Mouse (Mus musculus): ENCODE results near the gene Hspbp1. TPM values are rescaled to one million over a fixed set of nuclear protein-coding genes. Genes with fewer than 3 reads are reported as not detected.

The Hspbp1 gene
- 10 to 100 TPM; 47.8 to 50.7 TPM for total RNA-seq (2021)
- long read RNA-seq, experiment 1, transcript Hspbp1-201 (8 exons, 1,593 nt) = major isoform, 15 of 93 reads
- long read RNA-seq, experiment 1, partial matches to known transcripts = 11 of 93 reads
- long read RNA-seq, experiment 1, other reads (novel, unspliced or antisense) = 67 of 93 reads
- long read RNA-seq, experiment 2, transcript Hspbp1-201 (8 exons, 1,593 nt) = major isoform, 7 of 28 reads
- long read RNA-seq, experiment 2, partial matches to known transcripts = 4 of 28 reads
- long read RNA-seq, experiment 2, other reads (novel, unspliced or antisense) = 17 of 28 reads

GRCm38 (mm10) chr7:4684632-4685417 is at the start of gene Hspbp1:
Gene Hspbp1, minus strand, starts transcription at chr7:4685068.
- DNase-seq = peak; percentile 93 to 97

GRCm38 (mm10) chr7:4732968-4733392 is 48.1 kb upstream of the Hspbp1 start:
- DNase-seq = peak; percentile 40 to 44

- no peak for DNase-seq
These were observed 46.2 kb upstream of the Hspbp1 start for GRCm38 (mm10) chr7:4731090-4731489.

DNA sequence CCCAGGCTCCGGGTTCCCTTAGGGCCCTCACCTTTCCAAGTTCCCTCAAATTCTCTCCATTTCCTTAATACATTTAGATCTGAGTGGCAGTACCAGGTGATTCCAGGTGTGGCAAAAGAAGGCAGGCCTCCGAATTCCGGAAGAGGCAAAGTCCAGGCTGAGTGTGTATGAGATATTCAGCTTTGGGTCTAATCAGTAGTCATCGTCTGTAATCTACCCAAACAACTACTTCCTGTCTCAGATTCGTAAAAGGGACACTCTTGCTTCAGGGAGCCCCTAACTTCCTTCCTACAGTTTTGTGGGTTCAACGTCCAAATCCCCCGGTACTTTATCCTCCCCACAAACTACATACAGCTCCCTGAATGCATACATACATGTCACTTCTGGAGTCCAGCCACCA is 40.3 kb upstream of the Hspbp1 start, which contains the start of gene Tmem150b:
Tmem150b (minus strand) TSS at position 81 of the 400 bp plus-strand sequence.
- DNase-seq = no peak

DNA sequence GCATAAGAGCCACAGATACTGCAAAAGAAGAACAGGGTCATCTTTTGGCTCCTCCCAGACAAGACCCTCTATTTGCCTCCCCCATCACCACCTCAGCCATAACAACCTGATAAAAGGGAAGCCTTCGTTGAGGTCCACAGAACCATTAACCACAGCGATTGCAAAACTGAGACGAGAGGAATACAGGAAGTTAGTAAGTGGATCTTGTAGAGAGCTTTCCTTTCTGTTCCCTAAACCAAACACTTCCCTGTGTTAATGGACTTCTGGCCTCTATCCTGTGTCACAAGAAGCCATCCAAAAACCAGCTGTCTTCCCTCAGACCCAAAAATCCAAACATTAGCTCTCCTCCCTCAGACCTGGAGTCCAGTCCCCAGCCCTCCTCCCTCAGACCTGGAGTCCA is 39.5 kb upstream of the Hspbp1 start:
- DNase-seq = no peak

DNA sequence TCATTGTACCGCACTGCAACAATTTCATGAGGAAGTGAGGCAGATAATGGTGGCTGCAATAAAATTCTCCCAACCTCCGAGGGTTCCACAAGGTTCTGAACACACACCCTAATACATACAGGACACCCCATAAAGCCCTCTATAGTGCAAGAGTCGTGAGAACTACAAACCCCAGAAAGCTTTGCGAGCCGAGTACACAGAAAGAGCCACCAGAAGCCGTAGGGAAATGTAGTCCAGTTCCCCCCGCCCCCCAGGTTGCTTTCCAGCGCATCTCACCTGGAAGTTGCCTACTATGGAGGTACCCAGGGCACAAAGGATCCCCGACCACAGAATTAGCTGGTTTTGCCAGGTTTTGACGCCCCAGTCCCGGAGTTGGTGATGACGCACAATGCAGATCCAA is 38.6 kb upstream of the Hspbp1 start:
- DNase-seq = peak in 1 of 2 experiments; percentile 36

GRCm38 (mm10) chr7:4719276-4719675 is 34.4 kb upstream of the Hspbp1 start:
- no peak for DNase-seq

- DNase-seq = no peak
These were observed 32.1 kb upstream of the Hspbp1 start for GRCm38 (mm10) chr7:4716955-4717354.

- no peak for DNase-seq
These were observed 27.7 kb upstream of the Hspbp1 start for GRCm38 (mm10) chr7:4712594-4712993.

DNA sequence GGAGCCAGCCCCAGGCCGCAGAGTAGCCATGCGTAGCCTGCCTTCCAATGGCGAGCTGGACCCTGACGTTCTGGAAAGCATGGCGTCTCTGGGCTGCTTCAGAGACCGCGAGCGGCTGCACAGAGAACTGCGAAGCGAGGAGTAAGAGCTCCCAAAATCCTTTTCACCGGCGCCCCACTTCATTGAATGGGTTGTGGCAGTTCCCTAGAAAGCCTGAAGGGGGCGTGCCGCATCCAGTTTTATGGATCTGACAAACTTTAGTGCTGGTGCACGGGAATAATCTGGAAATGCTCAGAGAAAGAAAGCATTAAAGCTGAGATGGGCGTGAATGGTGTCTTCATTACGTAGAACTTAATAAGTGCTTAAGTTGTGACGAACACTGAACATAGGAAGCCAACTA is 20.2 kb upstream of the Hspbp1 start:
- DNase-seq = peak; percentile 41 to 59

GRCm38 (mm10) chr7:4703195-4703594 is 18.3 kb upstream of the Hspbp1 start:
- no peak for DNase-seq

GRCm38 (mm10) chr7:4702334-4702733 is 17.5 kb upstream of the Hspbp1 start:
- no peak for DNase-seq

GRCm38 (mm10) chr7:4693004-4693403 is 8.1 kb upstream of the Hspbp1 start:
- no peak for DNase-seq

DNA sequence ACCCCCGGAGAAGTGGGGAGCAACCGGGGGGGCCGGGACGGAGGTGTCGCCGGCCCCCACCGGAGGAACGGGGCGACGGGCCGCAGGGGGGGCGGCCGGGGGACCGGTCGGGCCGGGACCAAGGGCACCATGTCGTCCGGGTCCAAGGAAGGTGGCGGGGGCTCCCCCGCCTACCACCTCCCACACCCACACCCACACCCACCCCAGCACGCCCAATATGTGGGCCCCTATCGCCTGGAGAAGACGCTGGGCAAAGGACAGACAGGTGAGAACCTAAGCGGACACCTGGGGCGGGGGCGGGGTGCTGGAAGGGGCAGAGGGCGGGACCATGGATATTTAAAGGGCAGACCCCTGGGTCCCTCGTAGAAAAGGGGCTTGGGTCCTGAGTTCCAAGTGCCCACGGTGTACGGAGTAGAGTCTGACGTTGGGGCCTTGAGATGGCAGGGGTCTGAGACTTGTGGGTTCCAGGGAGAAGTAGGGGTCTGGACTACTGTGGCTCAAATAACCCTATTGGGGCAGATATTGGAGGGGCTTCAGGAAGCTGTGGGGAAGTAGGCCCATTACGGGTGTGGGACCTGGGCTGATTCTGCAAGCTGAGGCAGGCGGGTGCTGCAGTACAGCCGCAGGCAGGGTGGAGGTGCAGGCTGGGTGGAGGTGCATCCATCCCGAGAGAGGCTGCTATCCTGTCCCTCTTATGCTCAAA is 6.2 kb upstream of the Hspbp1 start:
- no peak for DNase-seq

- DNase-seq = peak; percentile 61 to 80
These were observed 5.5 kb upstream of the Hspbp1 start, which contains the start of gene Brsk1 for GRCm38 (mm10) chr7:4690387-4690786. Gene Brsk1, plus strand, starts transcription at chr7:4690604.

DNA sequence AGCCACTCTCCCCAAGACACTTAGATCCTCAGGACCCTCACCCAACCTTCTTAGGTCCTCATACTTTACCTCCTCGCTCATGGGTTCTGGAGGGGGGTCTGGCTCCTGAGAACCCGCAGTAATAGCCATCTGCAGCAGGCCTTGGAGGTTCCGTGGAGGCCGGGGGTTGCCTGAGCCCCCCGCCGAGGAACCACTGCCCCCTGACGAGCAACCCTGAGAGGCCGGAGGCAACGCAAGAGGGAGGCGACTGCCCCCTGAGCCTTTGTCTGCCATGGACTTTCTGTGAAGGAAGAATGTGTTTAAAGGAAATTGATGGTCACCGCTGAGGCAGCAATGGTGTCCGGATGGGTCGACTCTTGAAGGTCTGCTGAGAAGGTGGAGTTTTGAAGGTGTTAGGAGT is 665 bp downstream of the Hspbp1 start:
- no peak for DNase-seq

GRCm38 (mm10) chr7:4683307-4683706 is 1.6 kb downstream of the Hspbp1 start:
- DNase-seq = no peak

DNA sequence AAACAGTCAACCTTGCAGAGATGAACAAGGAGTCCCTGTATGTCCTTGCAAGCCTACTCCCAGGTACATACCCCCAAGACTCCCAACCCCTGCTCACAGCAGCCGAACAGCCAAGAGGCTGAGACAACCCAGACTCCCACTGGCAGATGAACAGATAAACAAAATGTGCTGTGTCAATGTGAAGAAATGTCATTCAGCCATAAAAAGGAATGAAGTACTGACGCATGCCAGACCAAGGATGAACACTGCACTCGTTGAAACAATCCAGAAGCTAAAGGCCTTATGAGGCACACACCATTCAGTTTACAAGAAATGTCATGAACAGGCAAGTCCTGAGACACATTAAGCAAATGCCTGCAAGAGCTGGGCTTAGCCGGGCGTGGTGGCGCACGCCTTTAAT is 9.7 kb downstream of the Hspbp1 start:
- no peak for DNase-seq

DNA sequence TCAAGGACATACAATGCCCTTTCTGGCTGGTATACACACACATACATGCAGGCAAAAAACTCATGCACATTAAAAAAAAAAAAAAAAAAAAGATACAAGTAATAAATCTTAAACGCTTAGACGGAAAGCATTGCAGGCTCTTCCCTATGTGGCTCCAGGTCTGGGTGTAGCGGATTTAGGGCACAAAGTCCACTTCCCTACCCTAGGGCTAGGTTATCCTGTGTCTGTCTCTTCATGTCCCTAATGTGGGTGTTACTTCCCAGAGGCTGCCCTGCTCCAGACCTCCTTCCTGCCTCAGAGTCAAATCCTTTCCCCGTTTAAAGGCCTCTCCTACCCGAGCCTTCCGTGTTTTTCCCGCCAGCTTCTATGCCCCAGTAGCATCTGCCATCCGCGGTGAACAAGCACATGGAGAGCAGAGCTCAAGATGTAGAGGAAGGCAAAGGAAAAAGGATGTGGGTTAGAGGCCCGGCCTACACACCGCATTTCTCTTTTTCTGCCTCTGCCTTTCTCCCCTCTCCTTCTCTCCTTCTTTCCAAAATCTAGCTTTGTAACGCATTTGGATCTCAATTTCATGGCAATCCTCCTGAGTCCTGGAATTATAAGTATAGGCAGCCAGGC is 10.6 kb downstream of the Hspbp1 start:
- DNase-seq = no peak

GRCm38 (mm10) chr7:4671956-4672355 is 12.9 kb downstream of the Hspbp1 start:
- DNase-seq = peak; percentile 70 to 76

GRCm38 (mm10) chr7:4670655-4671255 is 14.1 kb downstream of the Hspbp1 start:
- no peak for DNase-seq

DNA sequence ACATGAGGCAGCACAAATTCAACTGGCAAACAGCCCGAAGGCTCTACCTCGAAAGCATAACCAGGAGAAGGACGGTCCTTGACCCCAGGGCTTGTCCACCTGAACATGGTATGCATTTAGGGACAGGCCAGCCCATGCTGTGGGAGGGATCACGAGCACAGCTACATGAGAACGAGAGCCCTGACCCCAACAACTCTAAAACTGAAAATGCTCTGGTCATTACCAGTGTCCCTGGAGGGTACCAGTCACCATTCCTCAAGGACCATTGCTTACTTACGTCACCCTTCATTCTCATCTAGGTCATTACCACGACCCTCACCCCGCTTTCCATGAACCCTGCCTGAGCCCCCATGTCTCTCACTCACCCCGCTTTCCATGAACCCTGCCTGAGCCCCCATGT is 15.7 kb downstream of the Hspbp1 start:
- no peak for DNase-seq

All from adrenal gland, postnatal 36 days (tissue).